Mouse (Mus musculus): Measurements from ENCODE around the gene A930033H14Rik.

- TF ChIP-seq POLR2A (IDR thresholded peaks at IDR 0.05; ENCODE audit: insufficient read length, low read depth) = no peak
- no peak for TF ChIP-seq E2F4 (IDR thresholded peaks at IDR 0.05; ENCODE audit: insufficient read depth)
- no peak for TF ChIP-seq USF1 (IDR thresholded peaks at IDR 0.05; ENCODE audit: low read depth)
- TF ChIP-seq CEBPB (IDR thresholded peaks at IDR 0.05; ENCODE audit: insufficient read depth, poor library complexity, severe bottlenecking) = no peak
- no peak for TF ChIP-seq TCF12 (IDR thresholded peaks at IDR 0.05; ENCODE audit: insufficient read depth, poor library complexity, severe bottlenecking)
- TF ChIP-seq MYOD1 (IDR thresholded peaks at IDR 0.05; ENCODE audit: control insufficient read depth in 1 of 3, insufficient read length in 2 of 3, low read depth in 2 of 3) = no peak
- TF ChIP-seq MAX (IDR thresholded peaks at IDR 0.05; ENCODE audit: low read depth) = no peak
Observed at GRCm38 (mm10) chr10:69245906-69246668, 33.2 kb upstream of the A930033H14Rik start.

Measured in myocyte (in vitro differentiated cells).